Mouse (Mus musculus) frontal cortex, adult 2 months (tissue): Measurements from ENCODE around the gene Olfr1234. TPM values are rescaled to one million over a fixed set of nuclear protein-coding genes. Genes with fewer than 3 reads are reported as not detected.

Experiments
- DNase-seq, 2 experiments: peaks; one replicate each; pipeline ENCODE4 v3.0.0; 2022; ENCODE audit warnings: low spot score in 1 of 2; ENCODE audit errors: extremely low spot score in 1 of 2
- polyA plus RNA-seq: library from polyadenylated mRNA; depleted of rRNA; stranded (reverse); fragments of >200 nt; gene quantifications from 2 replicates; pipeline ENCODE4 v1.2.3, GENCODE M21; 2012; rRNA removed

Gene Olfr1234
- not detected in 2 replicates for polyA plus RNA-seq

GRCm38 (mm10) chr2:89364765-89365164 lies at the start of gene Olfr1234:
TSS of gene Olfr1234 (minus strand) at chr2:89364865.
- DNase-seq: no peak

DNA sequence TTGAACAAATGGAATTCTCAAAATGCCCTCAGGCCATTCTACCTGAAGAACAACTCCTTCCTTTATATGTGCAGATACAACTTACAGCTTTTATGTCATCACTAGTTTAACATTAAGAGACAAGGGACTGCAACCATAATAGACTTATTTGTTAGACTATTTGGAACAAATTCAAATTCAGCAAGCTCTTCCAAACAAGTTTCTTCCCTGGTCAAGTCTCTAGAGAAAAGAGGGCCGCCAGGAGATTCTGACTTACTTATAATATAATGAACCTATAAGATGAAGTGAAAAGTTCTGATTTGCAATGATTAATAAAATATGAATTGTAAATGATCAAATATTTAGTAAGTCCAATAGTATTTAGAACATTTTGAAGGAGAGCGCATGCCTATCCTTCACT lies 44.9 kb upstream of the Olfr1234 start, which contains the start of gene Olfr1238:
Gene Olfr1238 (minus strand): TSS at position 101 of the 400 bp plus-strand sequence.
- no peak for DNase-seq

- no peak for DNase-seq
These were observed 36.2 kb upstream of the Olfr1234 start for GRCm38 (mm10) chr2:89400882-89401281.

DNA sequence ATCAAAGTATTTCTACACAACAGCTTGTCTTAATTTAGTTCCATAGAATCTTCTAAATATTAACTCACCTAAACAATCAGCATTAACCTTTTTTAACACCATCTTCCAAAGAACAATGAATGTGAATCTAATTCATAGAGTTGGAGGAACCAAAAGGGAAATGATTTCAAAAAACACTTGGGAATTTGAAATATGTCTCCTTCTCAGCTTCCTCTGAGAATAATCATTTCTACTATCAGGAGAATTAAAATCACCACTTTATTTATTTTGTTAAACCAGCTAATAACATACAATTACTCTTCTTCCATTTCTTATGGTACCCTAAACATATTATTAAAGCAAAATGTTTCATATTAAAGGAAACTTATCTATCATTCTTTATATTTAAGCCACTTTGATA lies 22.4 kb downstream of the Olfr1234 start, which contains the start of gene Olfr1233:
Gene Olfr1233 (minus strand): TSS at position 101 of the 400 bp plus-strand sequence.
- DNase-seq: no peak

- DNase-seq: no peak
These were observed 35.1 kb downstream of the Olfr1234 start, which contains the start of gene Olfr1232 for GRCm38 (mm10) chr2:89329575-89329974. TSS of gene Olfr1232 (minus strand) at chr2:89329675.

Other genes starting within 250 kb of the Olfr1234 start
- gene Olfr1221, start 247.6 kb downstream of the Olfr1234 start, polyA plus RNA-seq: not detected in 2 replicates
- gene Olfr1222, start 231.8 kb downstream of the Olfr1234 start, polyA plus RNA-seq: not detected in 2 replicates
- not detected in 2 replicates for gene Olfr1223, start 213.3 kb downstream of the Olfr1234 start, polyA plus RNA-seq
- gene Olfr1224-ps1, start 200.8 kb downstream of the Olfr1234 start, polyA plus RNA-seq: not detected in 2 replicates
- gene Olfr1225, start 190.2 kb downstream of the Olfr1234 start, polyA plus RNA-seq: not detected in 2 replicates
- gene Olfr1226, start 164.8 kb downstream of the Olfr1234 start, polyA plus RNA-seq: 0.02 TPM in 1 of 2 replicates, not detected in the other
- 0.12 TPM in 1 of 2 replicates, not detected in the other for gene Olfr1228, start 110.8 kb downstream of the Olfr1234 start, polyA plus RNA-seq
- gene Olfr1229, start 76.9 kb downstream of the Olfr1234 start, polyA plus RNA-seq: not detected in 2 replicates
- not detected in 2 replicates for gene Olfr1230, start 67.6 kb downstream of the Olfr1234 start, polyA plus RNA-seq
- not detected in 2 replicates for gene Olfr1231, start 57.8 kb downstream of the Olfr1234 start, polyA plus RNA-seq
- not detected in 2 replicates for gene Olfr1232, start 35.2 kb downstream of the Olfr1234 start, polyA plus RNA-seq
- not detected in 2 replicates for gene Olfr1233, start 22.5 kb downstream of the Olfr1234 start, polyA plus RNA-seq
- not detected in 2 replicates for gene Olfr1238, start 44.8 kb upstream of the Olfr1234 start, polyA plus RNA-seq
- not detected in 2 replicates for gene Olfr1239, start 55.5 kb upstream of the Olfr1234 start, polyA plus RNA-seq
- gene Olfr1240, start 78.1 kb upstream of the Olfr1234 start, polyA plus RNA-seq: 0.06 TPM in 1 of 2 replicates, not detected in the other
- gene Olfr1241, start 122.3 kb upstream of the Olfr1234 start, polyA plus RNA-seq: not detected in 2 replicates
- not detected in 2 replicates for gene Olfr1242, start 133.5 kb upstream of the Olfr1234 start, polyA plus RNA-seq
- gene Olfr1243, start 166.6 kb upstream of the Olfr1234 start, polyA plus RNA-seq: not detected in 2 replicates
- gene Olfr1245, start 213.6 kb upstream of the Olfr1234 start, polyA plus RNA-seq: not detected in 2 replicates
- not detected in 2 replicates for gene Olfr1246, start 228.3 kb upstream of the Olfr1234 start, polyA plus RNA-seq
- gene Olfr1247, start 249.3 kb upstream of the Olfr1234 start, polyA plus RNA-seq: 0.04 TPM in 1 of 2 replicates, not detected in the other